Mouse (Mus musculus) gastrocnemius, adult 18-20 months (tissue): ENCODE measurements at regions not wholly inside any gene's neighbourhood (a gene's known extent, or its start where the extent isn't known, plus 50 kb on each side); places are given as distances from the start of the nearest gene placed in this dataset.

Experiments
- DNase-seq: peaks from one replicate; pipeline ENCODE4 v3.0.0; 2021; ENCODE audit warnings: low spot score

DNA sequence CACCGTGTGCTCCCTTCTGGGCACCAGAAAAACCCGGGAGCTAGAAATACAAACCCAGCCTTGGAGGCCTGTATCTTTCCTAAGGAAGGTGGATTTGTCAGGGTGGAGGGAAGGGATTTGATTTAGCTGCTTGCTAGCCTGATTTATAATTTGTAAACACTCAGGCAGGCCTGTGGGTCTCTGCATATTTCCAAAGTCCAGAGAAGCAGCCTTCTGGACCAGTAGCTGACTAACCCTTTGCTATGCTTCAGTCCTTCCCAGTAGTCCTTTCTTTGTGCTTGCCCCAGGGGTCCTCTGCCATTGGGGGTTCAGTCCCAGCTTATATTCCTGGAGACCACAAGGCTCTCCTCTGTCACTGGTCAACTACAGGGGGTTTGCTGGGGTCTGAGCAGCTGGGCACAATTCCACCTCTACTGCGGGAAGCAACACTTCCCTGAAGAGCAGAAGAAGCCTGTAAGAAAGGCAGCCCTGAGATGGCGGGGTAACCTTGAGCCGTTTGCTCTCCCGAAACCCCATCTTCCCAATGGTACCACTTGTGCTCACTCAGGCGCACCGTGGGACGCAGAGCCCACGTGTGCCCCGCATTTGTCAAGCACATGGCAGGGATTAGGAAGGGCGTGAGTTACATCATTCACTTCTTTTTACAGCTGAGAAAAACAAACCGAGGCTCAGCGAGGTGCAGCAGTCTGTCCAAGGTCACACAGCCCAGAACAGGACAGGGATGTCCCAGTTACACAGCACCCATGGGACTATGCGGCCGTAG, 85.7 kb downstream of the 1700001O22Rik start:
- DNase-seq: no peak

- DNase-seq: peak; percentile 49
Measured at GRCm38 (mm10) chr2:30716580-30717565, 86.6 kb downstream of the 1700001O22Rik start.

- no peak for DNase-seq
Measured at GRCm38 (mm10) chr2:30715720-30716310, 87.6 kb downstream of the 1700001O22Rik start.

DNA sequence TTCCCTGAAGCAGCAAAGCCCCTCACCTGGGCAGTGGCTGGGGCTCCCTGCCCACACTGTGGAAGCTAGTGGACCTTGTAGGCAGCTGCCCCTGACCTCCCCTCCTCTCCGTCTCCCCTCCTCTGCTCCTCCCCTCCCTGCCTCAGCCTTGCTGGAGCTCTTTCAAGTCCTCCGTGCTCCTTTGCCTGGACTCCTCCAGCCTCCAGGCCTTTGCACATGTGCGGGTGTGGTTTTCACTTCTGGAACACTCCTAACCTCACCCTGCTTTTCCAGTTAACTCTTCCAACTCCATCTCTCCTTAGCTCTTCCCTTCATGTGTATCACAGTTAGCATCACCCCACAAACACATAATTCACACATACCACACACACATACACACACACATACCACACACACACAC, 89.9 kb downstream of the 1700001O22Rik start:
- DNase-seq: peak; percentile 76

DNA sequence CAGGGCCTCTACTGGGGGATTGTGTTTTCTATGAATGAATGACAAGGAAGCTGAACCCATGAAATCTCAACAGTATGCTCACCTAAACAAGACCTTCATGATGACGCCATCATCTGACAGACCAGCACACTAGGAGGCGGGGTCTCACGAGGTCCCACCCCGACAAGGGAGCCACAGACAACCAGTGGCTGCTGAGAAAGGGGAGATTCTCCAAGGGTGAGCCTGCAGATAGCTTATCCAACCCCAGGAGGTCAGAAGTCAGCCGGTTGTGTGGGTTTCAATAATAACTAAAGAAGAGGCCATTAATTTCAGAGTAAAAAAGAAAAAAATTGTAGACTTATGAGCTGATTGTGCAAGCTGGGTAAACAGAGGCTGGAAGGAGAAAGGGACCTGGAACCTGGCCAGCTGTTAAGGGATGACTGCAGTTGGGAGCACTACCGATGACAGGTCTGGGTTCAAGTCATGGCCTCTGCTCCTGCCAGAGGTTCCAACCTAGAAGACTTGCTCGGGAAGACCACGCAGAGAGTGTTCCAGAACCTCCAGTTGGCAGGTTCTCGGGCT, 90.5 kb downstream of the 1700001O22Rik start:
- DNase-seq: no peak

GRCm38 (mm10) chr2:30711853-30712498, 91.5 kb downstream of the 1700001O22Rik start:
- peak; percentile 94 for DNase-seq

- no peak for DNase-seq
Measured at GRCm38 (mm10) chr2:30711476-30711852, 92.0 kb downstream of the 1700001O22Rik start.

- DNase-seq: no peak
Measured at GRCm38 (mm10) chr2:30710895-30711294, 92.6 kb downstream of the 1700001O22Rik start.

- DNase-seq: no peak
Measured at GRCm38 (mm10) chr2:30709386-30709884, 94.0 kb downstream of the 1700001O22Rik start.

GRCm38 (mm10) chr2:30708762-30709385, 94.6 kb downstream of the 1700001O22Rik start:
- DNase-seq: no peak

DNA sequence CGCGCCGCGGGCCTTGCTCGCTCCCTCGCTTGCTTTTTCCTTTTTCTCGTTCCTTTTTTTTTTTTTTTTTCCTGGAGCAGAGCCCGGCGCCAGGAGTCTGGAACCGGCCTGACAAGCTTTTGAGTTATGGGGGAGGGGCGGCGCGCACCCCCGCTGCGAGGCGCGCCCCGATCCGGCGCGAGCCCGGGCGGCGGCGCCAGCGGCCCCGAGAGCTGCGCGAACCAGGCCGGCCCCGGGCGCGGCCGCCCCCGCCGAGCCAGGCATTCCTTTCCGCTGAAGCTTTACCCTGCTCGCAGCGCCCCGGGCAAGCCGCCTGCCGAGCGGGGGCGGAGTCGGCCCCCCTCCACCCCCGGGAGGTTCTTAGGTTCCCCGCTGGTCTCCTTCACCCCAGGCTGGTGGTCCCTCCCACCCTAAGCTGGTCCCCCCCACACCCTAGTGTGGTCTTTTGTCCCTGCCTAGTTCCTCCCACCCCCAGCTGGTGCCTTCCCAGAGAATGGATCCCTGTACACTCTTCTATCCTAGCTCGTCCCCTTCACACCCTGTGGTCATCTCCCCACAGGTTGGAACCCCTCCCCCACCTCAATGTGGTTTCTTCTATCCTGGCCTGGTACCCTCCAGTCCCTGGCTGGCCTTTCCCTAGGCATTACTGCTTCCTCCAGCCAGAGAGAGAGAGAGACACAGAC, 95.3 kb downstream of the 1700001O22Rik start:
- DNase-seq: peak; percentile 76

- peak; percentile 78 for DNase-seq
Measured at GRCm38 (mm10) chr2:30707099-30708000, 96.1 kb downstream of the 1700001O22Rik start.

GRCm38 (mm10) chr2:30706036-30706435, 97.4 kb downstream of the 1700001O22Rik start:
- no peak for DNase-seq

- no peak for DNase-seq
Measured at GRCm38 (mm10) chr2:30703308-30703707, 100.2 kb downstream of the 1700001O22Rik start.

GRCm38 (mm10) chr2:30702711-30703110, 100.8 kb downstream of the 1700001O22Rik start:
- no peak for DNase-seq

DNA sequence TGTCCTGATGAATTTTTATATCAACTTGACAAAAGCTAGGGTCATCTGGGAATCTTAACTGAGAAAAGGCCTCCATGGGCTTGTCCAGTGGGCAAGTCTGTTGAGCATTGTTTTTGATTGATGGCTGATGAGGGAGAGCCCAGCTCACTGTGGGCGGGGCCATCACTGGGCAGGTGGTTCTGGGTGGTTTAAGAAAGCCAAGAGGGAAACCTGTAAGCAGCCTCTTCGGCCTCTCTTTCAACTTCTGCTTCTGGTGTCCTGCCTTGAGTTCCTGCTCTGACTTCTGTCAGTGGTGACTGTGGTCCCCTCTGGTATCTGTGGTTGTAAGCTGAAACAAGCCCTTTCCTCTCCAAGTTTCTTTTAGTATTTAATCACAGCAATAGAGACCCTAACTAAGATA, 102.6 kb downstream of the 1700001O22Rik start:
- no peak for DNase-seq

GRCm38 (mm10) chr2:30700471-30700870, 103.0 kb downstream of the 1700001O22Rik start:
- DNase-seq: no peak

DNA sequence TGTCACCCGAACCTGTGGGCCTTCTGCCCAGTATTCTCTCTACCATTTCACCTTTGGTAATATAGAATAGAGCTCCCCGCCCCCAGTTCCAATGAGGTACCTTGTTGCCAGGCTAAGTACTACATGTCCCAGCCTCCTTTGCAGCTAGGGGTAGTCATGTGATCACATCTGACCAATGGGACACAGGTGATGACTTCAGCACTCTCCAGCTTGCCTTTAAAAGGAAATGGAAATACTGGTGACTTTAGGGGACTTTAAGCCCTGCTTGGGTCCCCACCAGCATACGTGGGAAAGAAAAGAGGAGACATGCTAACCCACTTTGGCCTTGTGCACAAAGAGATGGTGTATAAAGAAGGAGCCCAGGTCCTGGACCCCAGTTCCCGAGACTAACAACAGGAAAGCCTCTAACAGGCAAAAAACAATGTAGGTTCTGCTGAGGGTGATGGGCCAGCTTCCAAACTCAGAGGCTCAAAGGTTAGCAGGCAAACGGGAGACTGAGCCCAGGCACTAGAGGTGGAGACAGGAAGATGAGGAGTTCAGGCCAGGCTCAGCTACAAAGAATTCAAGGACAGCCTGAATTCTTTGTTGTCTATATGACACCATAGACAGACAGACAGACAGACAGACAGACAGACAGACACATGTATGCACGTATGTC, 103.5 kb downstream of the 1700001O22Rik start:
- peak; percentile 90 for DNase-seq
